Mouse (Mus musculus) CH12.LX (cell line): ENCODE measurements around the gene Ccpg1. TPM values are rescaled to one million over a fixed set of nuclear protein-coding genes. Genes with fewer than 3 reads are reported as not detected.

Experiments used
- DNase-seq: peaks from one replicate; pipeline ENCODE4 v3.0.0-alpha.2; 2013; ENCODE audit errors: extremely low read depth
- H3K27ac ChIP-seq: 2 replicates; pipeline ENCODE4 v1.5.1; 2012; ENCODE audit warnings: low read depth, mild to moderate bottlenecking, control low read depth, moderate library complexity; ENCODE audit not compliant: insufficient read depth
- H3K27me3 ChIP-seq: replicated peaks from 2 replicates; pipeline ENCODE3; 2012; ENCODE audit warnings: inconsistent platforms
- H3K36me3 ChIP-seq, 2 experiments: replicated peaks in 1 of 2; 2 replicates each; pipeline versions ENCODE3 to v1.6.1; 2012; ENCODE audit warnings: inconsistent platforms in 1 of 2, low read length in 1 of 2, mild to moderate bottlenecking in 1 of 2, mixed read lengths in 1 of 2, moderate library complexity in 1 of 2; ENCODE audit not compliant: control insufficient read depth in 1 of 2, insufficient read depth in 1 of 2
- H3K4me1 ChIP-seq, 2 experiments: 2 replicates each; pipeline ENCODE4 v1.6.1; 2012; ENCODE audit warnings: inconsistent platforms in 1 of 2, moderate library complexity in 1 of 2; ENCODE audit not compliant: insufficient read depth in 2 of 2, control insufficient read depth in 1 of 2
- H3K4me2 ChIP-seq: 2 replicates; pipeline ENCODE4 v1.6.1; 2012; ENCODE audit warnings: low read depth, mild to moderate bottlenecking, control low read depth; ENCODE audit not compliant: poor library complexity, insufficient read depth, severe bottlenecking
- H3K4me3 ChIP-seq, 3 experiments: fragments of 150-350 bp in 1 of 3; sonication (generic) in 1 of 3; replicated peaks in 1 of 3; 2 replicates each; pipeline versions ENCODE3 to v1.5.1; 2011 to 2012; ENCODE audit warnings: low read depth in 2 of 3, low read length in 2 of 3, mild to moderate bottlenecking in 2 of 3, moderate library complexity in 2 of 3, control low read depth in 1 of 3, improper control_type of control experiment in 1 of 3, inconsistent platforms in 1 of 3, mixed read lengths in 1 of 3; ENCODE audit not compliant: poor library complexity in 1 of 3
- H3K79me2 ChIP-seq: replicated peaks from 2 replicates; pipeline ENCODE4 v1.6.1; 2012; ENCODE audit warnings: mild to moderate bottlenecking, moderate library complexity; ENCODE audit not compliant: control insufficient read depth, poor library complexity, insufficient read depth, severe bottlenecking; ENCODE audit errors: extremely low read depth
- H3K9ac ChIP-seq: 2 replicates; pipeline ENCODE4 v1.6.1; 2012; ENCODE audit warnings: low read depth, mild to moderate bottlenecking, control low read depth, moderate library complexity; ENCODE audit not compliant: insufficient read depth
- H3K9me3 ChIP-seq: replicated peaks from 2 replicates; pipeline ENCODE3; 2012; ENCODE audit warnings: low read length, inconsistent platforms, mixed read lengths
- BHLHE40 ChIP-seq: IDR thresholded peaks from 2 replicates; pipeline ENCODE4 v1.6.1; 2011; ENCODE audit warnings: mild to moderate bottlenecking, low read depth, low read length, improper control_type of control experiment
- CHD1 ChIP-seq: IDR thresholded peaks from 2 replicates; pipeline ENCODE4 v1.6.1; 2012; ENCODE audit warnings: low read depth, low read length, improper control_type of control experiment, inconsistent platforms
- CTCF ChIP-seq, 2 experiments: IDR thresholded peaks in 1 of 2; conservative IDR thresholded peaks in 1 of 2; 2 replicates each; pipeline ENCODE4 v1.5.1; 2011 to 2012; ENCODE audit warnings: low read depth in 2 of 2, low read length in 2 of 2, improper control_type of control experiment in 1 of 2, inconsistent platforms in 1 of 2, mild to moderate bottlenecking in 1 of 2, moderate library complexity in 1 of 2
- GABPA ChIP-seq: IDR thresholded peaks from 2 replicates; pipeline ENCODE4 v1.6.1; 2012; ENCODE audit warnings: low read depth, low read length, improper control_type of control experiment, inconsistent platforms; ENCODE audit not compliant: insufficient replicate concordance
- IRF4 ChIP-seq: IDR thresholded peaks from 2 replicates; pipeline ENCODE4 v1.6.1; 2014; ENCODE audit warnings: low read depth, mild to moderate bottlenecking, inconsistent platforms, low read length, improper control_type of control experiment
- JUND ChIP-seq: conservative IDR thresholded peaks from 2 replicates; pipeline ENCODE4 v1.6.1; 2011; ENCODE audit warnings: low read depth, low read length, improper control_type of control experiment
- KAT2A ChIP-seq: IDR thresholded peaks from 2 replicates; pipeline ENCODE4 v1.6.1; 2012; ENCODE audit warnings: low read length, improper control_type of control experiment, inconsistent platforms; ENCODE audit not compliant: insufficient replicate concordance
- MAFK ChIP-seq: IDR thresholded peaks from 2 replicates; pipeline ENCODE4 v1.6.1; 2011; ENCODE audit warnings: low read length, improper control_type of control experiment; ENCODE audit not compliant: insufficient replicate concordance
- MEF2A ChIP-seq: IDR thresholded peaks from 2 replicates; pipeline ENCODE4 v1.6.1; 2014; ENCODE audit warnings: low read depth, mild to moderate bottlenecking, inconsistent platforms, low read length, improper control_type of control experiment, borderline replicate concordance
- RAD21 ChIP-seq: IDR thresholded peaks from 2 replicates; pipeline ENCODE4 v1.6.1; 2011; ENCODE audit warnings: low read depth, mild to moderate bottlenecking, low read length, improper control_type of control experiment, moderate library complexity
- SIN3A ChIP-seq: IDR thresholded peaks from 2 replicates; pipeline ENCODE4 v1.6.1; 2012; ENCODE audit warnings: low read length, improper control_type of control experiment, inconsistent platforms
- SMC3 ChIP-seq: IDR thresholded peaks from 2 replicates; pipeline ENCODE4 v1.6.1; 2011; ENCODE audit warnings: low read depth, low read length, improper control_type of control experiment
- TCF12 ChIP-seq: IDR thresholded peaks from 2 replicates; pipeline ENCODE4 v1.6.1; 2014; ENCODE audit warnings: low read depth, mild to moderate bottlenecking, inconsistent platforms, low read length, improper control_type of control experiment
- UBTF ChIP-seq: IDR thresholded peaks from 2 replicates; pipeline ENCODE4 v1.6.1; 2012; ENCODE audit warnings: low read depth, mild to moderate bottlenecking, inconsistent platforms, low read length, improper control_type of control experiment, moderate library complexity
- ZC3H11A ChIP-seq: IDR thresholded peaks from 2 replicates; pipeline ENCODE4 v1.6.1; 2012; ENCODE audit warnings: low read depth, mild to moderate bottlenecking, inconsistent platforms, low read length, improper control_type of control experiment
- ZKSCAN1 ChIP-seq: IDR thresholded peaks from 2 replicates; pipeline ENCODE4 v1.6.1; 2012; ENCODE audit warnings: low read depth, inconsistent platforms, low read length, improper control_type of control experiment, borderline replicate concordance
- ZMIZ1 ChIP-seq: IDR thresholded peaks from 2 replicates; pipeline ENCODE4 v1.6.1; 2012; ENCODE audit warnings: low read depth, mild to moderate bottlenecking, inconsistent platforms, low read length, improper control_type of control experiment
- dilution Hi-C: fragments of 300-500 bp; cut with MboI; formaldehyde crosslinking; loops from 2 replicates; pipeline ENCODE4 v1.14.3; 2020; ENCODE audit warnings: low sequenced_read_pairs; ENCODE audit not compliant: extremely low pct_unique_long_range_greater_than_20kb, extremely low pct_ligation_motif_present
- in situ Hi-C: fragments of 300-500 bp; cut with MboI; formaldehyde crosslinking; loops from 3 replicates; pipeline ENCODE4 v1.14.3; 2019; ENCODE audit warnings: low sequenced_read_pairs, low pct_ligation_motif_present, low pct_unique_long_range_greater_than_20kb, mixed read lengths
- polyA plus RNA-seq: library from polyadenylated mRNA; unstranded; fragments of >175 nt; gene quantifications from 2 replicates; pipeline ENCODE4 v1.2.1, GENCODE M21; 2012; ENCODE audit warnings: low read depth; ENCODE audit not compliant: insufficient read length
- total RNA-seq, 2 experiments: library from RNA; depleted of rRNA; stranded (reverse); fragments of 300-350 nt in 1 of 2; fragments of >200 nt in 1 of 2; gene quantifications; 2 replicates each; pipeline ENCODE4 v1.2.3; 2012 to 2014

The Ccpg1 gene
- total and polyA plus RNA-seq, 3 experiments: 5.2 to 18.3 (median 6.2) TPM

DNA sequence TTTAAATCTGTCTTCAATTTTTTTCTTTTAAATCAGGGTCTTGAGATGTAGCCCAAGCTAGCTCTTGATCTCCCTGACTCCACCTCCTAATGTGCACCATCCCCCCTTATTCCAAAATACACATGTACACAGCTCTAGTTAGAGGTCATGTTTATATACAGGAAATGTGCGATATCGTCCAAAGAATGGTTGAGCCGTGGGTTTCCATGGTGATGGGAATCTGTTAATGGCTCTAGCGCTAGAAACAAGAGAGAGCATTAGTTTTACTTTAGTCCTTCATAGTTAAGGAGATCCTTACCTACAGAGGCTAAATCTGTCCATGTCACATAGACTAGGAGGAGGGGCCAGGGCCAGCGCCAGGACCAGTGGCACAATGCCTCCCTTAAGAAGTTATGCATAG, 64.6 kb downstream of the Ccpg1 start:
- Histone ChIP-seq H3K27me3 (no peaks in the 10 kb centered on the region), H3K9me3 (no peaks in the 10 kb centered on the region), H3K4me1 (peaks cover 2 to 57% of the 10 kb centered on the region in 2 experiments; a peak in 3 of 4 replicates), H3K4me3 (no peak overlapping the region), H3K79me2 (peaks cover 7% of the 10 kb centered on the region; the same call in 1 of the 2 replicates), H3K36me3 (peaks cover 0 to 30% of the 10 kb centered on the region in 2 experiments), H3K27ac (no peak overlapping the region), H3K9ac (no peak overlapping the region), H3K4me2 (no peak overlapping the region)
- no peak for TF ChIP-seq UBTF
- no peak for TF ChIP-seq TCF12
- no peak for TF ChIP-seq KAT2A
- TF ChIP-seq ZC3H11A: no peak
- no peak for TF ChIP-seq ZMIZ1
- TF ChIP-seq IRF4: no peak
- TF ChIP-seq CHD1: no peak
- no peak for TF ChIP-seq MAFK
- TF ChIP-seq SMC3: no peak
- no peak for TF ChIP-seq RAD21
- TF ChIP-seq ZKSCAN1: no peak
- no peak for TF ChIP-seq MEF2A
- no peak for TF ChIP-seq CTCF (conservative IDR thresholded peaks at IDR 0.05 in 1 of 2, IDR thresholded peaks at IDR 0.05 in 1 of 2; ENCODE audit: low read depth in 2 of 2, low read length in 2 of 2)
- no peak for DNase-seq
- dilution Hi-C loops (no loop called here), in situ Hi-C loops (no loop called here)

DNA sequence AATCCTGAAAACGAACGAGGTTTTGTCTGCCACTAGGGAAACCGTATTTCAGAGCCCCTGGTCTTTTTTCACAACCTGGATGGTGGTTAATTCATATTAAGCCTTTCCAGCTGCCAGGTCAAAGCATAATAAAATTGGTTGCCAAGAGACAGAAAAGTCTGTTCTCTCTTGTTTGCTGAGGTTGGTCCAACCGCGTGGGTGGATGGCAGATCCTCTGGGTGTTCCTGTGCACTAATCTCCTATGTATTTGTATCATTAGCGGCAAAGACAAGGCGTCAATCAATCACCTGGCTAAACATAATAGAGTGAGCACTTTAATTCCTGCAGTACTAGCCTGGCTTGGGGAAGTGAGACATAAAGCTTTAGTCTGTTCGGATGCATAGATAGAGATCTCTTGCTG, 65.4 kb downstream of the Ccpg1 start:
- H3K4me2 ChIP-seq: no peak overlapping the region
- H3K27me3 ChIP-seq: no peaks in the 10 kb centered on the region
- peaks cover 2% of the 10 kb centered on the region; the same call in 1 of the 2 replicates for H3K79me2 ChIP-seq
- DNase-seq: no peak
- H3K9me3 ChIP-seq: no peaks in the 10 kb centered on the region
- H3K9ac ChIP-seq: no peak overlapping the region
- dilution Hi-C loops: no loop called here
- H3K4me1 ChIP-seq: peaks cover 2 to 63% of the 10 kb centered on the region in 2 experiments
- H3K27ac ChIP-seq: no peak overlapping the region
- H3K4me3 ChIP-seq: no peak overlapping the region
- no peak for TF ChIP-seq ZMIZ1
- no peak for TF ChIP-seq GABPA
- TF ChIP-seq SIN3A: no peak
- TF ChIP-seq TCF12: no peak
- no peak for TF ChIP-seq JUND
- TF ChIP-seq IRF4: no peak
- TF ChIP-seq BHLHE40: no peak
- TF ChIP-seq RAD21: no peak
- in situ Hi-C loops: no loop called here
- H3K36me3 ChIP-seq: peaks cover 0 to 31% of the 10 kb centered on the region in 2 experiments
